Mouse (Mus musculus) right cerebral cortex, postnatal 25 days (tissue): Measurements from ENCODE around the gene Ankrd54.
"Not testable (repeated sequence)": the region's sequence is repeated elsewhere in the genome, so short reads cannot be mapped to it uniquely, and the experiment has no call there.

Source experiments
- DNase-seq: peaks from one replicate; pipeline ENCODE4 v3.0.0; 2022

Gene Ankrd54

GRCm38 (mm10) chr15:79007836-79008235 lies 54.9 kb downstream of the Ankrd54 start:
- not testable (repeated sequence) for DNase-seq

- no peak for DNase-seq
Measured at GRCm38 (mm10) chr15:79007059-79007458, 55.6 kb downstream of the Ankrd54 start.

- DNase-seq: no peak
Measured at GRCm38 (mm10) chr15:79006638-79007037, 56.1 kb downstream of the Ankrd54 start.

- DNase-seq: no peak
Measured at GRCm38 (mm10) chr15:79005581-79005980, 57.1 kb downstream of the Ankrd54 start.
